Mouse (Mus musculus): ENCODE measurements around the gene Rhoh.

Rhoh gene

GRCm38 (mm10) chr5:65933764-65934163 is 72.8 kb downstream of the Rhoh start:
- peak; percentile 9 for DNase-seq

DNA sequence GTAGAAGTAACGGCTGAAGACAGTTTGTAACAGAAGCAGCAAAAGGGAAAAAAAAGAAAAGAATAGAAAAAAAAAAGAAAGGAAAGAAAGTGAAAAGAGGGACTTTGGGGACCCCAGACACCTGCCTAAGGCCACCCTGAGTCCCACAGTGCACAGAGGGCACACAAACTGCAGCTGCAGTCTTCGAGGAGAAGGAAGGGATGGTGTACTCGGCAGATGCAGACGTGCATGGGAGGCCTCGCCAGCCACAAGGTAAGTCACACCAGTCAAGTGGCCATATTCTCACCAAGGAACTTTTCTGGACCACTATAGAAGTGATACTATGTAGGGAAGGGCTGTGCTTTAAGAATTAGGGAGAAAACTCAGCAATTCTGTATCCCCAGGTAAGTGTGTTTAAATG is 73.8 kb downstream of the Rhoh start, which contains the start of gene Chrna9:
Gene Chrna9 (plus strand): TSS at position 139 of the 400 bp plus-strand sequence.
- DNase-seq, result peak; percentile 81

- DNase-seq, result peak; percentile 54
Observed at GRCm38 (mm10) chr5:65937011-65937726, 76.2 kb downstream of the Rhoh start.

DNA sequence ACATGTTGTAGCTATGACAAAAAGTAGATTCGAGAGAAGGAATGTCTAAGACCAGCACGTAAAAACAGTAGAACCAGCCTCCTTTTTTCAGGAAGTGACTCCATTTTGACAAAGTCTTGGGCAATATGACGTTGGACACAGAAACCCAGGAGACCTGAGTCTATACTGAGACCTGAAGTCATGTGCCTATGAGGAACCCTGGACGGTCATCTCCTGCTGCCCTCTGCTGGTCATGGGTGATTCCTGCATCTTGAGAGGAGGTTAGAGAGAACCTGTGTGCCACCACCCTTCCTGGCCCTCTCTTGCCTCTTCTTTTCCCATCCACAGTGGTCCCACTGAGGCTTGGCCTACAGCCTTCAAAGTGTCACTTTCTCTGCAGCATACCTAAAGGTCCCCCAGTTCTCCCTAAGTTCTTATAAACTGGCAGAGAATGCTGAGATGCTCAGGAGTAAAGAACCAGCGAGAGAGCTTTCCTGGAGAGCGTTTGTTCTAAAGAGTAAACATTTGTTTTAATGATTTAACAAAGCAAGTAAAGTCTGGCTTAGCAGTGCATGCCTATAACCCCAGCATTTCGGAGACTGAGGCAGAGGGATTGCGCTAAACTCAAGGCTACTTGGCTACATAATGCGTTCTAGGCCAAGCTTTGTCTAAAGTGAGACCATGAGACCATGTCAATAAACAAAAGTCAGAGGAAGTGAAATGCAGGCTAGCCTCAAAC is 77.1 kb downstream of the Rhoh start:
- DNase-seq, result peak; percentile 92

GRCm38 (mm10) chr5:65941145-65941544 is 80.1 kb downstream of the Rhoh start:
- peak; percentile 38 for DNase-seq

Measured in thymus, postnatal 14 days (tissue).